Mouse (Mus musculus): ENCODE measurements at regions not wholly inside any gene's neighbourhood (a gene's known extent, or its start where the extent isn't known, plus 50 kb on each side); places are given as distances from the start of the nearest gene placed in this dataset.

DNA sequence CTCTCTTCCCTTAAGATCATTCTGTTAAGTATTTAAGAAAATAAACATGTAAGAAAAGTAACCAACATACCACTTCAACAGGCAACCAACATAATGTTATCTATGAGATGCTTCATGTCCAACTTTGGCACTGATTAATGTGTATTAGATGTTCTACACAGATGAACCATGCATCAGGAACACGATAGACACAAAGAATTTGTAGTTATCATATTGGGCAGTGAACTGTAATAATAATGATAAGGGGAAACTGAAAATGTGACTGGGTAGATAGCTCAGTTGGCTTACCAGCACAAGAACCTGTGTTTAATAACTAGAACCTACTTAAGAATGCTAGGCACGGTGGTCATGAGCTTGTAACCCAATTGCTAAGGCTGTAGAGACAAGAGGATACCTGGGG, 107.0 kb upstream of the Gpr139 start:
- no peak overlapping the region for H3K27ac ChIP-seq (replicated peaks)
- H3K4me2 ChIP-seq (replicated peaks) = no peak overlapping the region
- H3K9me3 ChIP-seq = no peaks in the 10 kb centered on the region
- no peak overlapping the region for H3K9ac ChIP-seq (replicated peaks)
- H3K4me1 ChIP-seq = no peaks in the 10 kb centered on the region
- H3K27me3 ChIP-seq = no peaks in the 10 kb centered on the region
- 64% methylated on average over 2 of the region's 2 CpGs for WGBS
- no peaks in the 10 kb centered on the region for H3K36me3 ChIP-seq
- ATAC-seq (ENCODE audit: low FRiP score, low read depth) = no peak
- no peak overlapping the region for H3K4me3 ChIP-seq

DNA sequence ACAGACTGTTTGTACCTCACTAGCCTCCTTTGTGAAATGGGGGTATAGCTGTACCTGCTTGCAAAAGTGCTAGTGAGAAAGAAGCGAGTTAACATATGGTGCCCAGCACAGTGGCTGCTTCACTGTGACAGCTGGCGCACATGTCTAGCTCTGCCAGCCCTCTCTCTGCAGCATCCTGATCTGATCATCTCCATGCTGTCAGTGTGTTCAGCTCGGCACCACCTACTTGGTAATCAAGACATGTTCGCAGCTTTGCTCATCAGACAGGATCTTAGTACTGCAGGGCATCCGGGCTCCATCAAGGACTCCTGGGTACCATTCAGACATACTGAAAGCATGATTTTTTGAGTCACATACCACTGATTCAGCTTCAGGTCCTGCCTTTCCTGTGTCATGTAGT, 100.9 kb upstream of the Gpr139 start:
- no peaks in the 10 kb centered on the region for H3K27me3 ChIP-seq
- H3K9ac ChIP-seq (replicated peaks) = no peak overlapping the region
- H3K4me1 ChIP-seq = no peaks in the 10 kb centered on the region
- H3K4me3 ChIP-seq = no peak overlapping the region
- no peaks in the 10 kb centered on the region for H3K9me3 ChIP-seq
- H3K36me3 ChIP-seq = no peaks in the 10 kb centered on the region
- no peak overlapping the region for H3K27ac ChIP-seq (replicated peaks)
- WGBS = 88% methylated on average over 5 of the region's 5 CpGs
- no peak for ATAC-seq (ENCODE audit: low FRiP score, low read depth)
- no peak overlapping the region for H3K4me2 ChIP-seq (replicated peaks)

- H3K4me1 ChIP-seq = no peaks in the 10 kb centered on the region
- WGBS = 81% methylated on average over 3 of the region's 3 CpGs
Observed at GRCm38 (mm10) chr7:119279896-119280661, 95.7 kb upstream of the Gpr139 start.

GRCm38 (mm10) chr7:119272621-119273020, 88.2 kb upstream of the Gpr139 start:
- Histone ChIP-seq H3K9me3 (no peaks in the 10 kb centered on the region), H3K4me2 (replicated peaks) (no peak overlapping the region), H3K4me3 (no peak overlapping the region), H3K27ac (replicated peaks) (no peak overlapping the region), H3K27me3 (no peaks in the 10 kb centered on the region), H3K36me3 (no peaks in the 10 kb centered on the region), H3K9ac (replicated peaks) (no peak overlapping the region), H3K4me1 (peaks cover 3% of the 10 kb centered on the region; the same call in 1 of the 2 replicates)
- ATAC-seq (ENCODE audit: low FRiP score, low read depth) = no peak
- WGBS = 79% methylated on average over 3 of the region's 3 CpGs

More at GRCm38 (mm10) chr7:119279896-119280661, 95.7 kb upstream of the Gpr139 start:
- no peak for ATAC-seq (ENCODE audit: low FRiP score, low read depth)
- H3K4me2 ChIP-seq (replicated peaks) = no peak overlapping the region
- no peaks in the 10 kb centered on the region for H3K27me3 ChIP-seq
- no peak overlapping the region for H3K27ac ChIP-seq (replicated peaks)
- H3K4me3 ChIP-seq = no peak overlapping the region
- H3K9ac ChIP-seq (replicated peaks) = no peak overlapping the region
- no peaks in the 10 kb centered on the region for H3K36me3 ChIP-seq
- no peaks in the 10 kb centered on the region for H3K9me3 ChIP-seq

DNA sequence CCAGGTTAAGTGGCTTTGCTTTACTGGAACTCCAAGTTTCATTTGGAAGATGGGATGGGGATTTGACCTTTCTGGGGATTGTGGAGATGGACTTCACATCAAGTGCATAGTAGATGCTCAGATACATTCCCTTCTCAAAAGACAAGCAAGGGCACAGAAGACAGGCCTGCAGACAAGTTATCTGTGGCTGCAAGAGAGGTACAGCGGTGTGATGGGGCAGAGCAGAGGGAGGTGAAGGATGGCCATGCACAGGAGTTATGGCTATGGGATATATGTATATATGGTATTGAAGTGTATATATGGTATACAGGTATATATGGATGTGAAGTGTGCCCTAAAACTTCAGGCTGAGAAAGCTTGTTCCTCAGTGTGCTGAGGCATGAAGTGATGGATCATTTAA, 87.0 kb upstream of the Gpr139 start:
- 93% methylated on average over 1 of the region's 1 CpGs for WGBS

DNA sequence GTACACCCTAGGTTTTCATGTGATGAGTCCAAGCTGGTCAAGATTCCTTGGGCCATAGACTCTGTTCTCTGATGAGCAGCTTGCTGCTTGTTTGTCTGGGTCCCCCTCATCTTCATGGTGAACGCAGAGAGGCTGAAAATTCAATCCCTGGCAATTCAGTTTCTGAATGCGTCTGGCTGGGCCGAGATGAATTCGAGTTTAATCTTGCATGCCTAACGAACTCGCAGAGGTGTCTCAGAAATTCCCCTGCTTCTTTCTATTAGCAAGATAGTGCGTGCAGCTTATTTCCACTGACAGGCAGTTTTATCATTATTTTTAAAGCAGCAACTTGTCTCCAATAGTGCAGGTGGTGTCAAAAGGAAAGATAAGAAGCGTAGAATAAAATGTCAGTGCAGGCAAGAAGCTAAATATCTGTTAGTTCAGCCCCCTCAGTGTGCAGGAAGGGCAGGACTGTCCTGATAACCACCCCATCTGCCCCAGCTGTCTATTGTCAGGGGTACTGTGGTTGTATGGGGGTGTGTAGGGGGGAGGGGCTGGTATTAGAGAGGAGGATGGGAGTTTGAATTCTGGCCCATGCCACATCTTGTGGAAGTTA, 86.5 kb upstream of the Gpr139 start:
- H3K4me1 ChIP-seq = peaks cover 3% of the 10 kb centered on the region; the same call in 1 of the 2 replicates
- H3K4me2 ChIP-seq (replicated peaks) = no peak overlapping the region
- no peak overlapping the region; the same call in 1 of the 2 replicates for H3K27ac ChIP-seq (replicated peaks)
- 48% methylated on average over 8 of the region's 8 CpGs for WGBS
- no peaks in the 10 kb centered on the region for H3K36me3 ChIP-seq
- H3K27me3 ChIP-seq = no peaks in the 10 kb centered on the region
- H3K4me3 ChIP-seq = no peak overlapping the region
- ATAC-seq (ENCODE audit: low FRiP score, low read depth) = no peak
- no peaks in the 10 kb centered on the region for H3K9me3 ChIP-seq
- H3K9ac ChIP-seq (replicated peaks) = no peak overlapping the region

More for the DNA sequence above, 87.0 kb upstream of the Gpr139 start:
- ATAC-seq (ENCODE audit: low FRiP score, low read depth) = no peak
- no peaks in the 10 kb centered on the region for H3K27me3 ChIP-seq
- H3K4me3 ChIP-seq = no peak overlapping the region
- H3K9me3 ChIP-seq = no peaks in the 10 kb centered on the region
- H3K9ac ChIP-seq (replicated peaks) = no peak overlapping the region
- H3K4me1 ChIP-seq = peaks cover 3% of the 10 kb centered on the region; the same call in 1 of the 2 replicates
- no peak overlapping the region for H3K27ac ChIP-seq (replicated peaks)
- H3K36me3 ChIP-seq = no peaks in the 10 kb centered on the region
- no peak overlapping the region for H3K4me2 ChIP-seq (replicated peaks)

DNA sequence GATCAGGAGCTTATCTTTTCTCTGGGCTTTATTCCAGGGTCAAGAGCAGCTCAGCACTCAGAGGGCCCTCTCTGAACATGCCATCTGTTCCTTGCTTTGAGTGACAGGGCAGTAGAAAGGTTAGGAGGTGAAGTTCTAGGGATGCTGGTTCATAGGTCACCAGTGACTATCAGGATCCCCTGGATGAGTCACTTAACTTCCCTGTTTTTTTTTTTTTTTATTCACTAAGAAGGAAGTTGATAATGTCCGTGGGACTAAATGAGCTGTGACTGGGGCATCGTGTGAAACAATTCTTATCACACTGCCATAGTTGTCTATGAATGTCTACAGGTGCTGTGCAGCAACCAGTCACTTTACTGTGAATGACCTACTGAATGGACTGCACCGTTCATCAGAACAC, 73.8 kb upstream of the Gpr139 start:
- H3K27me3 ChIP-seq = no peaks in the 10 kb centered on the region
- 92% methylated on average over 3 of the region's 3 CpGs for WGBS
- no peaks in the 10 kb centered on the region for H3K4me1 ChIP-seq
- no peaks in the 10 kb centered on the region for H3K9me3 ChIP-seq
- H3K9ac ChIP-seq (replicated peaks) = no peak overlapping the region
- H3K4me3 ChIP-seq = no peak overlapping the region
- no peaks in the 10 kb centered on the region for H3K36me3 ChIP-seq
- no peak overlapping the region for H3K27ac ChIP-seq (replicated peaks)
- no peak overlapping the region for H3K4me2 ChIP-seq (replicated peaks)
- ATAC-seq (ENCODE audit: low FRiP score, low read depth) = no peak

DNA sequence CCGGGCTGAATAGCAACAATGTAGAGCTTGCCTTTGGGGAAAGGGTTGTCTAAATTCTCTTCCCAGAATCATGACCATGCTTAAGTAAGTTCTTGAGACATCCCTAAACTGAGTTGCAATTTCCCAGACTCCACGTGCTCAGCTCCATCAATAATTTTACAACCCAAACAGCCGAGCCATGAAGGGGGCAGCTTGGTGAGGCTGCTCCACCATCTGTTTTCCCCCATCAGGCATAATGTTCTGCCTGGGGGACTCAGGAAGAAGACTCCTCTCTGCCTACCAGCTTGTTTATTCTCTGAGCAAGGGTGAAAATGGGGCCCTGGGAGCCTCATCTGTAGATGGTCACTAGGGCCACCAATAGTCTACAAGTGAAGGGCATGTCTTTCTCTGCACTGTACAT, 72.5 kb upstream of the Gpr139 start:
- Histone ChIP-seq H3K36me3 (no peaks in the 10 kb centered on the region), H3K4me2 (replicated peaks) (no peak overlapping the region), H3K4me3 (no peak overlapping the region), H3K9me3 (no peaks in the 10 kb centered on the region), H3K27me3 (no peaks in the 10 kb centered on the region), H3K27ac (replicated peaks) (no peak overlapping the region), H3K9ac (replicated peaks) (no peak overlapping the region), H3K4me1 (no peaks in the 10 kb centered on the region)
- no peak for ATAC-seq (ENCODE audit: low FRiP score, low read depth)
- 83% methylated on average over 3 of the region's 3 CpGs for WGBS

GRCm38 (mm10) chr7:119252742-119253141, 68.3 kb upstream of the Gpr139 start:
- WGBS = 77% methylated on average over 2 of the region's 2 CpGs
- Histone ChIP-seq H3K4me2 (replicated peaks) (no peak overlapping the region), H3K27ac (replicated peaks) (no peak overlapping the region), H3K4me1 (no peaks in the 10 kb centered on the region), H3K27me3 (no peaks in the 10 kb centered on the region), H3K9ac (replicated peaks) (no peak overlapping the region), H3K36me3 (no peaks in the 10 kb centered on the region), H3K4me3 (no peak overlapping the region), H3K9me3 (no peaks in the 10 kb centered on the region)
- no peak for ATAC-seq (ENCODE audit: low FRiP score, low read depth)

- Histone ChIP-seq H3K27ac (replicated peaks) (no peak overlapping the region), H3K9ac (replicated peaks) (no peak overlapping the region), H3K4me3 (no peak overlapping the region), H3K4me2 (replicated peaks) (no peak overlapping the region), H3K27me3 (no peaks in the 10 kb centered on the region), H3K36me3 (no peaks in the 10 kb centered on the region), H3K4me1 (no peaks in the 10 kb centered on the region), H3K9me3 (no peaks in the 10 kb centered on the region)
- WGBS = 87% methylated on average over 1 of the region's 1 CpGs
- ATAC-seq (ENCODE audit: low FRiP score, low read depth) = no peak
Observed at GRCm38 (mm10) chr7:119251679-119252078, 67.3 kb upstream of the Gpr139 start.

DNA sequence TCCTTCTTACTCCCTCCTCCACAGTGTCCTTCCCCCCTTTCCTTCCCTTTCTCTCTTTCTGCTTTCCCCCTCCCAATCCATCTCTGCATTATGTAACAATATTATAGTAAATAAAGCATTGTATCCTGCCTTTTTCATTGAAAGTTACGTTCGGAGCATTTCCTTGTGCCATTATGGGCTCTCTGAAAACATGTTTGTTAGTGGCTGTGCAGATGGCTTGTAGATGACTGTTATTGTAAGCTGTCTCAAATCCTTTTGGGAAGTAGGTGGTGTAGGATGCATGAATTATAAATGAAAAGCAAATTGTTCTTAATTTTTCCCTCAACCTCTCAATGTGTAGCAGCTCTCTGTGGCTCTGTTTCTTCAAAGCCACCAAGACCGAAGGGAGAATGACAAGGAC, 66.0 kb upstream of the Gpr139 start:
- no peak overlapping the region for H3K4me2 ChIP-seq (replicated peaks)
- H3K27ac ChIP-seq (replicated peaks) = no peak overlapping the region
- 90% methylated on average over 3 of the region's 3 CpGs for WGBS
- H3K36me3 ChIP-seq = no peaks in the 10 kb centered on the region
- H3K27me3 ChIP-seq = no peaks in the 10 kb centered on the region
- no peaks in the 10 kb centered on the region for H3K4me1 ChIP-seq
- no peaks in the 10 kb centered on the region for H3K9me3 ChIP-seq
- H3K9ac ChIP-seq (replicated peaks) = no peak overlapping the region
- no peak for ATAC-seq (ENCODE audit: low FRiP score, low read depth)
- H3K4me3 ChIP-seq = no peak overlapping the region

DNA sequence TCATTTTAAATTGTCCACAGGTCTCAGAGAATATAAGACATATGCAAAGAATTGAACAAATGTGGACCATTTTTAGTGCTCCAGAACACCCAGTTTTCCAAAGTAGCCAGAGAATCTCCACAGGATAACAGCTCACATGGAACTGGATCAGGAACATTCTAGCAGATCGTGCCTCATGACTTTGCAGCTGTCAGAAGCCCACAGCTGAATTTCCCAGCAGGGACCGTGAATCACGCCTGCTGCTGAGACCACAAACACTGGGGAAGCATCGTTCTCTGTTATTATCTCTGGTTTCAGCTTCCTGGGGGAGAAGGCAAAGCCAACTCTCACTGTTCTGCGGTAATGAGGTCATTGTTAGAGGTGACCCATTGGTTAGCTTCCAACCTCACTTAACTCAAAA, 60.4 kb upstream of the Gpr139 start:
- WGBS = 86% methylated on average over 5 of the region's 5 CpGs

More for the DNA sequence above, 60.4 kb upstream of the Gpr139 start:
- H3K27me3 ChIP-seq = no peaks in the 10 kb centered on the region
- H3K4me3 ChIP-seq = no peak overlapping the region
- H3K36me3 ChIP-seq = no peaks in the 10 kb centered on the region
- ATAC-seq (ENCODE audit: low FRiP score, low read depth) = no peak
- H3K27ac ChIP-seq (replicated peaks) = no peak overlapping the region
- no peaks in the 10 kb centered on the region for H3K9me3 ChIP-seq
- H3K4me2 ChIP-seq (replicated peaks) = no peak overlapping the region
- H3K9ac ChIP-seq (replicated peaks) = no peak overlapping the region
- no peaks in the 10 kb centered on the region for H3K4me1 ChIP-seq

Data from midbrain, embryonic 12.5 days (tissue).